Mouse (Mus musculus): ENCODE measurements around the gene Trim26. TPM values are rescaled to one million over a fixed set of nuclear protein-coding genes. Genes with fewer than 3 reads are reported as not detected.
A peak's percentile ranks its signal among the peaks of the same experiment; 100 is the strongest.
"Not testable (repeated sequence)": the region's sequence is repeated elsewhere in the genome, so short reads cannot be mapped to it uniquely, and the experiment has no call there.

Trim26 gene
- polyA plus RNA-seq (2016; fragmentation: Nextera tagmentation; extraction: Ambion mirVana), result 42.1 and 45.6 TPM in 2 replicates

DNA sequence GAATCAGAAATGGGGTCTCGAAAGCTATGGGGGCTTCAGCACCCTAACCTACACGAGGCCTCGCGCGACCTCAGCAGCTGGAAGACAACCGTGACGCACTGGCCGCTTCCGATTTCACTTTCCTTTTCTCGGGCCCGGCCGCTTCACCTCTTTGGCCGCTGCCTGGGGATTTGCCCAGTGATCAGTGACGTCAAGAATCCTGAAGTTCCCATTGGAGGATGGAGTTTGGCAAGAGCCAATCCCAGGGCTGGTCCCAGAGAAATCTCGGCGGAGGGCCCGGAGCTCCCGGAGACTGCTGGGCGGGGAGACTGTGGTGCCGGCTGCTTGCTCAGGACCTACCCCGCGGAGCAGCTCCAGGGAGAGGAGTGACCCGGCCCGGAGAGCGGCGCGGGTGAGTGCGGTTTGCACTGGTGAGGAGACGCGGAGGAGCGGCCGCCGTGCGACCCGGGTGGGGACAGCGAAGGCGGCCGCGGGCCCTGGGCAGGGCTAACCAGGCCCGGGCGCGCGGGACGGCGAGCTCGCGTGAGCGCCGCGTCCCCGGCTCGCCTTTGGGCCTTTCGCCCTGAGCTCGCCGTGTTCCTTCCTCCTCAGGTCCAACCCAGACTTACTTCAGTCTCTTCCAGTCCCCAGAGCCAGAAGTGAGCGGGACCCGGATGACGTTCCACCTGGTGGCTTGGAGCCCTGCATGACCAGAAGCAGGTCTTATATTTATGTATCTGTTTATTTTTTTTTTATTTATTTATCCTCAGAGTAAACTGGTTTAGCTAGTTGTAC lies at the start of gene Trim26:
Gene Trim26, plus strand, starts transcription at position 261 of the 774 bp plus-strand sequence.
- Histone ChIP-seq H3K36me3 (replicated peaks) (peaks cover 2% of the 10 kb centered on the region; the same call in 1 of the 2 replicates), H3K27ac (replicated peaks) (peak within 1 kb of the TSS; percentile 94), H3K4me1 (peaks cover 17% of the 10 kb centered on the region), H3K9me3 (no peaks in the 10 kb centered on the region), H3K4me3 (peak within 1 kb of the TSS; percentile 79), H3K27me3 (replicated peaks; ENCODE audit: low read depth, poor library complexity, severe bottlenecking) (no peaks in the 10 kb centered on the region)
- under 1% methylated on average over 58 of the region's 58 CpGs for WGBS
- peak; percentile 96 for DNase-seq (ENCODE audit: low spot score)

DNA sequence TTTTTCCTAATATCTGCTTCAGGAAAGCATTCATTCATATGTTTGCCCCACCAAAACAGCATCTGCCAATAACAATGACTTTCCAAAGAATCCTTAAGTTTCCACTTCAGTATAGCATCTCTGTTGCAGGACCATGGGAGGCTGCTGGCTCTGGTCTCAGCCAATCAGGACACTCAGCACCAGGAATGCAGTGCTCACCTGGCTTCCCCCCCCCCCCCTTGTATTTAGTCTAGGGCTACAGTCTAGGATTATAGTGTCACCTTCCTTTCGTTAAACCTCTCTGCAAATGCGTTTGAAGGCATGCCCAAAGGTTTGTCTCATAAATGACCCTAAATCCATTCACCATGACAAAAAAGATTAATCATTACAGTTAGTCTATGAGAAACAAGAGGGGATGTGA lies 48.6 kb upstream of the Trim26 start:
- no peaks in the 10 kb centered on the region for H3K36me3 ChIP-seq (replicated peaks)
- H3K27ac ChIP-seq (replicated peaks), result no peak overlapping the region
- no peaks in the 10 kb centered on the region for H3K27me3 ChIP-seq (replicated peaks; ENCODE audit: low read depth, poor library complexity, severe bottlenecking)
- no peak overlapping the region for H3K4me3 ChIP-seq
- 80% methylated on average over 2 of the region's 2 CpGs for WGBS
- no peaks in the 10 kb centered on the region for H3K9me3 ChIP-seq
- no peaks in the 10 kb centered on the region for H3K4me1 ChIP-seq
- no peak for DNase-seq (ENCODE audit: low spot score)

- not testable (repeated sequence) for H3K36me3 ChIP-seq (replicated peaks); H3K27ac ChIP-seq (replicated peaks); H3K27me3 ChIP-seq (replicated peaks; ENCODE audit: low read depth, poor library complexity, severe bottlenecking); H3K4me3 ChIP-seq; H3K4me1 ChIP-seq; H3K9me3 ChIP-seq
- DNase-seq (ENCODE audit: low spot score), result peak; percentile 66
Observed at GRCm38 (mm10) chr17:36788801-36789200, 48.1 kb upstream of the Trim26 start.

DNA sequence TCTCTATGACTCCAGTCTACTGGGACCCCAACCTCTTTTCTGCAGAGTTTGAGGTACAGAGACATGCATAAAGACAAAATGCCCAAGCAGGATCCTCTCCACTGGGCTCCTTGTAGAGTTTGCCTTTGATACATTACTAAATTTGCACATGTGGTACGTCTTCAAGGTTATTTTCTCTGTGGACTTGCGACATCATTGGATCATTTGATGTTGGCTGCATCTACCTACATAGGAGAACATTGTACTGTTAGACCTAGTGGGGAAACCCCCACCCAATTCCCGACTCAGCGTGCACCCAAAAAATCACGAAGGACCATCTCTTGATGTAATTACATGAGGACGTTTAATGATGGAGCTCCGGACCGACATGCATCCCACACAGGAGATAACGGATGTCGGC lies 37.4 kb upstream of the Trim26 start:
- Histone ChIP-seq H3K9me3 (no peaks in the 10 kb centered on the region), H3K36me3 (replicated peaks) (no peaks in the 10 kb centered on the region), H3K4me1 (no peaks in the 10 kb centered on the region), H3K27ac (replicated peaks) (no peak overlapping the region), H3K4me3 (no peak overlapping the region), H3K27me3 (replicated peaks; ENCODE audit: low read depth, poor library complexity, severe bottlenecking) (no peaks in the 10 kb centered on the region)
- 93% methylated on average over 10 of the region's 10 CpGs for WGBS
- no peak for DNase-seq (ENCODE audit: low spot score)

GRCm38 (mm10) chr17:36799921-36800462 lies 36.9 kb upstream of the Trim26 start:
- not testable (repeated sequence) for H3K27ac ChIP-seq (replicated peaks); H3K9me3 ChIP-seq; H3K4me1 ChIP-seq; H3K36me3 ChIP-seq (replicated peaks); DNase-seq (ENCODE audit: low spot score); H3K4me3 ChIP-seq; H3K27me3 ChIP-seq (replicated peaks; ENCODE audit: low read depth, poor library complexity, severe bottlenecking)
- 77% methylated on average over 4 of the region's 4 CpGs for WGBS

DNA sequence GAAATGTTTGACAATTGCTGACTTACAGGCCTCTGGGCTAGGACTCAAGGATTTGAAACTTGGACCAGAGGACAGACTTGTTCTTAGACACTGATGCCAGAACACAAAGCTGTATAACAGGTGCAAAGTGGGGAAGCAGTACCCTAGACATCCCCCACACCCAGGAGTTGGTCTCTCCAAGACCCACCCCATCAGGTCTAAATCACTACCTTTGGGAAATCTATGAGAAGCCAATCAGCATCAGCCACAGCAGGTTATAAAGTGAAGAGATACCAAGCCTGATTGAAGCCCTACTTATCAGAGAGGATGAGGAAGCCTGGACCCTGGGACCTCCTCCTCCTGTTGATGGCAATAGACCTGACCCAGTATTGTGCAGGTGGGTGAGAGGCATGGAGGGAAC lies 25.1 kb upstream of the Trim26 start, which contains the start of gene H2-M10.6:
Gene H2-M10.6, plus strand, starts transcription at position 301 of the 400 bp plus-strand sequence.
- H3K9me3 ChIP-seq, result no peaks in the 10 kb centered on the region
- H3K4me1 ChIP-seq, result no peaks in the 10 kb centered on the region
- no peak for DNase-seq (ENCODE audit: low spot score)
- H3K27ac ChIP-seq (replicated peaks), result no peak within 1 kb of the TSS
- no peaks in the 10 kb centered on the region for H3K36me3 ChIP-seq (replicated peaks)
- no peak within 1 kb of the TSS for H3K4me3 ChIP-seq
- no peaks in the 10 kb centered on the region for H3K27me3 ChIP-seq (replicated peaks; ENCODE audit: low read depth, poor library complexity, severe bottlenecking)

DNA sequence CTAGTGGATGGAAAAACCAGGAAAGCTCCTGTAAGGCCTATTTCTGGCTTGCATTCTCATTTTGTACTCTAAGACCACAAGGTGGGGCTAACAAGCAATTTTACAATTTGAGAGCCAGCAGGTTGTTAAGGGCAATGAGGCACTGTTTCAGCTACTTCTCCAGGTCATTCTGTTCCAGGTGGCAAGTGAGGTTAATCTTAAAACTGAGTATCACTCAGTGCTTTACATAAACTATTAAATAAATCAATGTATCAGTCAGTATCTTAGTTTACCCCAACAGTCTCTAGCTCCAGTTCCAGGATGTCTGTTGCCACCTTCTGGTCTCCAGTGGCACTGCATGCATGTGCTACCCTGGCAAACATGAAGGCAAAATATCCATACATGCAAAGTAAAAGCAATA lies 12.9 kb upstream of the Trim26 start:
- H3K27me3 ChIP-seq (replicated peaks; ENCODE audit: low read depth, poor library complexity, severe bottlenecking), result no peaks in the 10 kb centered on the region
- H3K4me1 ChIP-seq, result no peaks in the 10 kb centered on the region
- peak; percentile 44 for DNase-seq (ENCODE audit: low spot score)
- no peaks in the 10 kb centered on the region for H3K36me3 ChIP-seq (replicated peaks)
- H3K9me3 ChIP-seq, result no peaks in the 10 kb centered on the region
- H3K27ac ChIP-seq (replicated peaks), result no peak overlapping the region
- H3K4me3 ChIP-seq, result no peak overlapping the region

DNA sequence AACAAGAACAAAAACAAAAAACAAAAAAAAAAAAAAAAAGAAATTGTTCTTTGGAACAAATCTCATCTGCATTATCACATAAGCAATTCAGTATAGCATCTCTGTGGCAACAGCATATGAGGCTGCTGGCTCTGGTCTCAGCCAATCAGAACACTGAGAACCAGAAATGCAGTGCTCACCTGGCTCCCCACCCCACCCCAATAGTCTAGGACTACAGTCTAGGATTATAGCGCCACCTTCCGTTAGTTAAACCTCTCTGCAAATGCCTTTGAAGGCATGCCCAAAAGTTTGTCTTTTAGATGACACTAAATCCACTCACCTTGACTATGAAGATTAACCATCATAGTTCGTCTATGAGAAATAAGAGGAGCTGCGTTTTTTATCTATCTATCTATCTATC lies 11.4 kb upstream of the Trim26 start:
- Histone ChIP-seq H3K9me3 (no peaks in the 10 kb centered on the region), H3K4me1 (no peaks in the 10 kb centered on the region), H3K4me3 (no peak overlapping the region), H3K27me3 (replicated peaks; ENCODE audit: low read depth, poor library complexity, severe bottlenecking) (no peaks in the 10 kb centered on the region), H3K27ac (replicated peaks) (no peak overlapping the region), H3K36me3 (replicated peaks) (no peaks in the 10 kb centered on the region)
- 25% methylated on average over 4 of the region's 4 CpGs for WGBS
- DNase-seq (ENCODE audit: low spot score), result no peak

- H3K27ac ChIP-seq (replicated peaks); H3K4me1 ChIP-seq; H3K4me3 ChIP-seq; H3K27me3 ChIP-seq (replicated peaks; ENCODE audit: low read depth, poor library complexity, severe bottlenecking); H3K9me3 ChIP-seq; H3K36me3 ChIP-seq (replicated peaks): not testable (repeated sequence)
- WGBS, result 12% methylated on average over 5 of the region's 5 CpGs
- peak; percentile 58 for DNase-seq (ENCODE audit: low spot score)
Observed at GRCm38 (mm10) chr17:36826002-36826401, 10.9 kb upstream of the Trim26 start.

- no peak for DNase-seq (ENCODE audit: low spot score)
- H3K36me3 ChIP-seq (replicated peaks), result no peaks in the 10 kb centered on the region
- H3K4me3 ChIP-seq, result no peak overlapping the region
- H3K4me1 ChIP-seq, result no peaks in the 10 kb centered on the region
- 88% methylated on average over 2 of the region's 2 CpGs for WGBS
- no peaks in the 10 kb centered on the region for H3K9me3 ChIP-seq
- H3K27ac ChIP-seq (replicated peaks), result no peak overlapping the region
- no peaks in the 10 kb centered on the region for H3K27me3 ChIP-seq (replicated peaks; ENCODE audit: low read depth, poor library complexity, severe bottlenecking)
Observed at GRCm38 (mm10) chr17:36828488-36828887, 8.4 kb upstream of the Trim26 start.

DNA sequence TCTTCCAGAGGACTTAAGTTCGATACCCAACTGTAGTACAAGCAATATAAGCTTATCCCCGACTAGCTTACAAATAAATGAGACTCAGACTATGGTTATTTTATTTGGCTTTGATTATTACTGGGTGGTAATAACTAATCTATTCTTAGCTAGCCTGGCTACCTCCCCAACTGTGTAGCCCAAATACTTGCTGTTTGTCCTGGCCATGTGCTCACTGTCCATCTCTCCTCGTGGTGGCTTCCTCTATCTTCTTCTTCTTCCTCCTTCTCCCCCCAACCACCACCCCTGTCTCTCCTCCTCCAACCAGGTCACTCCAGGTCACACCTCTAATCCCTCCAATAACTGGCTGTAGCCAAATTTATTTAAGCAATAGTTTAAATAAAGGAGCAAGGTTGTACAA lies 6.5 kb upstream of the Trim26 start:
- Histone ChIP-seq H3K4me1 (no peaks in the 10 kb centered on the region), H3K36me3 (replicated peaks) (no peaks in the 10 kb centered on the region), H3K4me3 (no peak overlapping the region), H3K27ac (replicated peaks) (no peak overlapping the region), H3K9me3 (no peaks in the 10 kb centered on the region), H3K27me3 (replicated peaks; ENCODE audit: low read depth, poor library complexity, severe bottlenecking) (no peaks in the 10 kb centered on the region)
- no peak for DNase-seq (ENCODE audit: low spot score)
- WGBS, result 79% methylated on average over 3 of the region's 3 CpGs

- 54% methylated on average over 4 of the region's 4 CpGs for WGBS
- H3K9me3 ChIP-seq, result no peaks in the 10 kb centered on the region
- H3K4me3 ChIP-seq, result no peak overlapping the region
- H3K27ac ChIP-seq (replicated peaks), result no peak overlapping the region
- H3K4me1 ChIP-seq, result peaks cover 12% of the 10 kb centered on the region
- DNase-seq (ENCODE audit: low spot score), result no peak
- H3K27me3 ChIP-seq (replicated peaks; ENCODE audit: low read depth, poor library complexity, severe bottlenecking), result no peaks in the 10 kb centered on the region
- H3K36me3 ChIP-seq (replicated peaks), result no peaks in the 10 kb centered on the region
Observed at GRCm38 (mm10) chr17:36832694-36833093, 4.2 kb upstream of the Trim26 start.

Data from embryonic facial prominence, embryonic 10.5 days (tissue).